Mouse (Mus musculus): Measurements from ENCODE around the gene Gm45711. TPM values are rescaled to one million over a fixed set of nuclear protein-coding genes. Genes with fewer than 3 reads are reported as not detected.
A peak's percentile ranks its signal among the peaks of the same experiment; 100 is the strongest.
"Not testable (repeated sequence)": the region's sequence is repeated elsewhere in the genome, so short reads cannot be mapped to it uniquely, and the experiment has no call there.

The Gm45711 gene
- polyA plus RNA-seq, 1 experiment from 2014 or later = not detected

GRCm38 (mm10) chr8:104308341-104308740, 1.5 kb downstream of the Gm45711 start:
- 66% methylated on average over 6 of the region's 6 CpGs for WGBS
- not testable (repeated sequence) for H3K4me3 ChIP-seq

GRCm38 (mm10) chr8:104304962-104305361, 4.9 kb downstream of the Gm45711 start:
- peaks cover 21% of the 10 kb centered on the region for H3K4me1 ChIP-seq
- no peaks in the 10 kb centered on the region for H3K27me3 ChIP-seq (ENCODE audit: poor library complexity, severe bottlenecking)
- H3K9me3 ChIP-seq = no peaks in the 10 kb centered on the region
- 92% methylated on average over 11 of the region's 11 CpGs for WGBS
- no peak for DNase-seq (ENCODE audit: extremely low spot score, low spot score)
- H3K36me3 ChIP-seq (replicated peaks) = no peaks in the 10 kb centered on the region
- H3K4me3 ChIP-seq = no peak overlapping the region
- no peak overlapping the region for H3K27ac ChIP-seq

More at GRCm38 (mm10) chr8:104308341-104308740, 1.5 kb downstream of the Gm45711 start:
- H3K9me3 ChIP-seq; H3K27me3 ChIP-seq (ENCODE audit: poor library complexity, severe bottlenecking); H3K4me1 ChIP-seq; H3K27ac ChIP-seq; DNase-seq (ENCODE audit: extremely low spot score, low spot score); H3K36me3 ChIP-seq (replicated peaks): not testable (repeated sequence)

DNA sequence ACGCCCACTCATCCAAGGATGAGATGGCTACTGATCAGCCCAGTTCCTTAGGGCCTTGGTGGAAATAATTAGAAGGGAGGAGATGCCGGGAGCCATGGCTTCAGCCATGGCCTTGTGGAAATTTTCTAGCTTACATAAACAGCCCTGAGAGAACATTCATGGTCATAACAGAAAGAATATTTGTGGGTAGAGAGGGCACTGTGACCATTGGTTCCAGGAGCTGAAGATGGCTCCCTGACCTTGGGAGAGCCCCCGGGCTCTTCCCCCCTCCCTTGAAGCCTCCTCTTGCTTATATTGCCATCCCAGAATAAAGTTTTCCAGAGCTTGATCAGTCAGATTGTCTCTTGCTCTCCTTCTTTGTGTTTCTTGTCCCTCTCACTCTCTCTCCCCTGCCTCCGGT, 7.3 kb downstream of the Gm45711 start:
- H3K9me3 ChIP-seq; H3K4me3 ChIP-seq; DNase-seq (ENCODE audit: extremely low spot score, low spot score); H3K27me3 ChIP-seq (ENCODE audit: poor library complexity, severe bottlenecking); H3K27ac ChIP-seq; H3K36me3 ChIP-seq (replicated peaks): not testable (repeated sequence)
- peaks cover 23% of the 10 kb centered on the region for H3K4me1 ChIP-seq
- WGBS = 91% methylated on average over 4 of the region's 4 CpGs

- not testable (repeated sequence) for H3K27ac ChIP-seq; H3K4me3 ChIP-seq; H3K9me3 ChIP-seq; H3K36me3 ChIP-seq (replicated peaks); H3K27me3 ChIP-seq (ENCODE audit: poor library complexity, severe bottlenecking)
- H3K4me1 ChIP-seq = peaks cover 23% of the 10 kb centered on the region
- DNase-seq (ENCODE audit: extremely low spot score, low spot score) = peak; percentile 55
- WGBS = 15% methylated on average over 3 of the region's 3 CpGs
Observed at GRCm38 (mm10) chr8:104301577-104301976, 8.3 kb downstream of the Gm45711 start.

- Histone ChIP-seq H3K9me3 (no peaks in the 10 kb centered on the region), H3K4me1 (no peaks in the 10 kb centered on the region), H3K36me3 (replicated peaks) (no peaks in the 10 kb centered on the region), H3K27ac (no peak overlapping the region), H3K4me3 (no peak overlapping the region), H3K27me3 (ENCODE audit: poor library complexity, severe bottlenecking) (no peaks in the 10 kb centered on the region)
- no peak for DNase-seq (ENCODE audit: extremely low spot score, low spot score)
- 89% methylated on average over 1 of the region's 1 CpGs for WGBS
Observed at GRCm38 (mm10) chr8:104294396-104294795, 15.5 kb downstream of the Gm45711 start.

GRCm38 (mm10) chr8:104293081-104293480, 16.8 kb downstream of the Gm45711 start, which contains the start of gene Cmtm2a:
TSS of gene Cmtm2a (minus strand) at chr8:104293181.
- not testable (repeated sequence) for H3K27ac ChIP-seq; H3K4me3 ChIP-seq; H3K4me1 ChIP-seq; H3K36me3 ChIP-seq (replicated peaks); H3K27me3 ChIP-seq (ENCODE audit: poor library complexity, severe bottlenecking); H3K9me3 ChIP-seq; DNase-seq (ENCODE audit: extremely low spot score, low spot score)
- 91% methylated on average over 12 of the region's 12 CpGs for WGBS

GRCm38 (mm10) chr8:104268937-104269440, 40.9 kb downstream of the Gm45711 start:
- 91% methylated on average over 6 of the region's 6 CpGs for WGBS
- H3K36me3 ChIP-seq (replicated peaks) = peaks cover 14% of the 10 kb centered on the region
- no peak overlapping the region for H3K4me3 ChIP-seq
- no peaks in the 10 kb centered on the region for H3K9me3 ChIP-seq
- H3K27me3 ChIP-seq (ENCODE audit: poor library complexity, severe bottlenecking) = no peaks in the 10 kb centered on the region
- no peak for DNase-seq (ENCODE audit: extremely low spot score, low spot score)
- H3K4me1 ChIP-seq = no peaks in the 10 kb centered on the region
- no peak overlapping the region for H3K27ac ChIP-seq

GRCm38 (mm10) chr8:104268368-104268767, 41.5 kb downstream of the Gm45711 start:
- DNase-seq (ENCODE audit: extremely low spot score, low spot score) = no peak
- H3K4me3 ChIP-seq = no peak overlapping the region
- H3K36me3 ChIP-seq (replicated peaks) = peaks cover 21% of the 10 kb centered on the region

DNA sequence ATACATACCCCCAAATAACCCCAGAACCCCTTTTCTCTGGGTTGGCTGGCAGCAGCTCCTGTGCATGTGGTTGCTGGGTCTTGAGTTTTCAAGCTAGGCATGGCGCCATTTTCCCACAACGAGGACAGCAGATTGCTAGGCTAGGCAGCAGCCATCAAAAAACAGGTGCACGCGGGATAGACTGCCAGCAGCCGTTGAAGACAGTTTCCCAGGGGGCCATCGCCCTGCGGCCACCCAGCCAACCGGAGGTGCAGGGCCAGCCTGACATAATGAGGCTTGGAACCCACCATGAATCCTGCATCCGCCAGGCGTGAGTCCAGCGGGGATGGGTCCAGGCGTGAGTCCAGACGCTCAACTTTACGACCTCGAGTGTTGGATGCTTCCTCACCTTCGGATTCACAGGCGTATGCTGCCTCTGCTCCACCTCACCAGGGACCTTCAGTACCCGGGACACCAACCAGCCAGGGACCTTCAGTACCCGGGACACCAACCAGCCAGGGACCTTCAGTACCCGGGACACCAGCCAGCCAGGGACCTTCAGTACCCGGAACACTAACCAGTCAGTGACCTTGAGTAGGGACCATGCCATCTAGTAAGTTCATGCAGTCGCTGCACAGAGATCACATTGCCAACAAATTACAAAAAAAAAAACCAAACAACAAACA, 45.5 kb downstream of the Gm45711 start:
- not testable (repeated sequence) for H3K4me3 ChIP-seq; H3K27ac ChIP-seq; H3K27me3 ChIP-seq (ENCODE audit: poor library complexity, severe bottlenecking); DNase-seq (ENCODE audit: extremely low spot score, low spot score); H3K9me3 ChIP-seq; H3K4me1 ChIP-seq
- WGBS = 97% methylated on average over 22 of the region's 22 CpGs
- peaks cover 49% of the 10 kb centered on the region for H3K36me3 ChIP-seq (replicated peaks)

More at GRCm38 (mm10) chr8:104268368-104268767, 41.5 kb downstream of the Gm45711 start:
- Histone ChIP-seq H3K9me3 (no peaks in the 10 kb centered on the region), H3K4me1 (no peaks in the 10 kb centered on the region), H3K27ac (no peak overlapping the region), H3K27me3 (ENCODE audit: poor library complexity, severe bottlenecking) (no peaks in the 10 kb centered on the region)

DNA sequence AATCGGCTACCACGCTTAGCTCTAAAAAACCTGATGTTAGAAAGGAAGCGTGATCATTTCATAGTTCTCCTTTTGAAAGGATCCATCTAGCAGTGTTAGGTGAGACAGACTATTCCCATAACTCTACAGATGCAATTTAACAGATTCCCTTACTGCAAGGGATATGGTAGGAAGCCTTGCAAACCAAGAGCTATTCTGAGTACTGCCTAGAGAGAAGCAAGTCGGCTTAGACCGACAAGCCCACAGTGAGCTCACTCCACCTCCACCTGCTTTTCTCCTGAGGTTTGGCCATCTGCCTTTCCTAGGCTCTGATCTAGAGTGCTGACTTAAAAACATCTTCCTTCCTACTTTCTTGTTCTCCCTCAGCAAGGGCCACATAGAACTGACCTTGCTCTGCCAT, 48.1 kb downstream of the Gm45711 start:
- H3K36me3 ChIP-seq (replicated peaks) = peaks cover 74% of the 10 kb centered on the region
- H3K27me3 ChIP-seq (ENCODE audit: poor library complexity, severe bottlenecking) = not testable (repeated sequence)
- WGBS = 95% methylated on average over 5 of the region's 5 CpGs

GRCm38 (mm10) chr8:104253016-104253415, 56.9 kb downstream of the Gm45711 start:
- Histone ChIP-seq H3K4me3 (no peak overlapping the region), H3K36me3 (replicated peaks) (peaks cover 16% of the 10 kb centered on the region), H3K27me3 (ENCODE audit: poor library complexity, severe bottlenecking) (no peaks in the 10 kb centered on the region), H3K9me3 (peaks cover 1% of the 10 kb centered on the region; the same call in 1 of the 2 replicates), H3K4me1 (peaks cover 22% of the 10 kb centered on the region), H3K27ac (no peak overlapping the region)
- 82% methylated on average over 3 of the region's 3 CpGs for WGBS
- no peak for DNase-seq (ENCODE audit: extremely low spot score, low spot score)

More for the DNA sequence above, 48.1 kb downstream of the Gm45711 start:
- H3K9me3 ChIP-seq; H3K4me1 ChIP-seq; DNase-seq (ENCODE audit: extremely low spot score, low spot score); H3K27ac ChIP-seq; H3K4me3 ChIP-seq: not testable (repeated sequence)

DNA sequence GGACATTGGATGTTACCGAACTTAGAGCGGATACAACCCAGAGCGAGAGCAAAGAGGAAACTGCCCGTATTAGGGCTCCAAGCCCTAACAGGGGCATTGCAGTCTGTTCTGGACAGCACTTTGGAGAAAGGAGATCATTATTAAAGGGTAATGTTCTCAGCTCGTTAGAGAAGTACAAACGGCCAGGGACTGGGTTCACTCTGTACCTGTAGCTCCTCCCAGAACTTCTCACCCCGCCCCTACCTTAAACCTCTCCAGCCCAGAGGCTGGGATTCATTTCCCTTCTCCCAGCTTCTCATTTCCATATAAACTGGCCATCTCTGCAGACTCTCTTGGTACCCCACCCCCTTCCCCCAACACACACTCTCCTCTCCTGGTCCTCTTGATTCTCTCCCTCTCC, 58.4 kb downstream of the Gm45711 start:
- Histone ChIP-seq H3K27ac (peak overlapping the region; percentile 92), H3K9me3 (no peaks in the 10 kb centered on the region), H3K27me3 (ENCODE audit: poor library complexity, severe bottlenecking) (no peaks in the 10 kb centered on the region), H3K36me3 (replicated peaks) (0 out of 2 replicates have a peak, but pooled peaks cover 4% of the 10 kb centered on the region), H3K4me3 (peak overlapping the region; percentile 72), H3K4me1 (peaks cover 37% of the 10 kb centered on the region)
- DNase-seq (ENCODE audit: extremely low spot score, low spot score) = peak; percentile 29
- under 1% methylated on average over 7 of the region's 7 CpGs for WGBS

Measured in forebrain, embryonic 10.5 days (tissue).